Mouse (Mus musculus) embryonic facial prominence, embryonic 15.5 days (tissue): ENCODE results near the gene Bik. TPM values are rescaled to one million over a fixed set of nuclear protein-coding genes. Genes with fewer than 3 reads are reported as not detected.

Experiments used
- ATAC-seq: fragments of 200-750 bp; cut with Nextera tagmentation; 2 replicates; pipeline ENCODE4 v1.8.0; 2017; ENCODE audit warnings: low read depth, moderate TSS enrichment; ENCODE audit not compliant: insufficient number of reproducible peaks, low FRiP score, low TSS enrichment
- H3K27ac ChIP-seq: fragments of 300-500 bp; sonication (generic); replicated peaks from 2 replicates; pipeline ENCODE4 v1.5.1; 2015; ENCODE audit warnings: mild to moderate bottlenecking, inconsistent platforms
- H3K27me3 ChIP-seq: fragments of 300-500 bp; sonication (generic); 2 replicates; pipeline ENCODE4 v1.6.1; 2015; ENCODE audit warnings: inconsistent platforms
- H3K36me3 ChIP-seq: fragments of 300-500 bp; sonication (generic); 2 replicates; pipeline ENCODE4 v1.6.1; 2015; ENCODE audit warnings: mild to moderate bottlenecking, inconsistent platforms
- H3K4me1 ChIP-seq: fragments of 300-500 bp; sonication (generic); 2 replicates; pipeline ENCODE4 v1.6.1; 2015; ENCODE audit warnings: inconsistent platforms
- H3K4me2 ChIP-seq: fragments of 300-500 bp; sonication (generic); replicated peaks from 2 replicates; pipeline ENCODE4 v1.6.1; 2015; ENCODE audit warnings: mild to moderate bottlenecking, inconsistent platforms
- H3K4me3 ChIP-seq: fragments of 300-500 bp; sonication (generic); replicated peaks from 2 replicates; pipeline ENCODE4 v1.5.1; 2015; ENCODE audit warnings: mild to moderate bottlenecking, inconsistent platforms
- H3K9ac ChIP-seq: fragments of 300-500 bp; sonication (generic); 2 replicates; pipeline ENCODE4 v1.6.1; 2015; ENCODE audit warnings: inconsistent platforms
- H3K9me3 ChIP-seq: fragments of 300-500 bp; sonication (generic); replicated peaks from 2 replicates; pipeline ENCODE4 v1.6.1; 2016; ENCODE audit warnings: inconsistent platforms
- WGBS: fragments of 180-500 bp; shearing (Covaris S2); methylation state at CpG from one replicate; pipeline ENCODE4 v1.1.7; 2015; 5-methylcytosine and 5-hydroxymethylcytosine counted together
- microRNA-seq: library from miRNA; unstranded; fragments of <30 nt; microRNA quantifications from one replicate; pipeline ENCODE4, GENCODE M21; 2016; ENCODE audit warnings: borderline number of aligned reads
- polyA plus RNA-seq: library from polyadenylated mRNA; unstranded; fragments of >200 nt; fragmentation: Nextera tagmentation; extraction: Ambion mirVana; gene quantifications from 2 replicates; pipeline ENCODE4 v1.2.1, GENCODE M21; 2015

Gene Bik
- polyA plus RNA-seq, 1 experiment from 2014 or later: 3.9 TPM

GRCm38 (mm10) chr15:83590841-83591240 is 64.2 kb downstream of the Bik start:
- WGBS: 92% methylated on average over 4 of the region's 4 CpGs
- no peak for ATAC-seq

DNA sequence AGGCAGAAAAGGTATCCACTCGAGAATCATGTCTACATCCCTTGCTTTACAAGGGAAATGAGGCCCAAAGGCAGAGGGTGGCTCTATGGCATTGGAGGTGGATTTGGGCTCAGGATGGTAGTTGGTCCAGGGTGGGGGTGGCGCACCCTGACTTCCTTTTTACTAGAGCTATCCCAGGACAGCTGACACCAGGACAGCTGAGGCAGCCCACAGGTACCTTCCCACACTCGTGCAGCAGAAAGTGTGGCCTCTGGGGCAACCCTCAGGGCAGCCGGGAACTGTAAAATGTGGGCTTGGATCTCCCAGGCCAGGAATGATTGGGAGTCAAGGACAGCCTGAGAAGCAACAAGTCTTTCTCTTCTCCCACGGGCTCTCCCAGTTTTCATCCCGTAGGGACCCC is 65.1 kb downstream of the Bik start:
- no peak overlapping the region for H3K9ac ChIP-seq
- H3K9me3 ChIP-seq: no peaks in the 10 kb centered on the region
- H3K4me1 ChIP-seq: peaks cover 16% of the 10 kb centered on the region
- H3K4me2 ChIP-seq: no peak overlapping the region
- peaks cover 10% of the 10 kb centered on the region for H3K36me3 ChIP-seq
- no peaks in the 10 kb centered on the region for H3K27me3 ChIP-seq
- H3K27ac ChIP-seq: no peak overlapping the region
- H3K4me3 ChIP-seq: no peak overlapping the region
- ATAC-seq: no peak
- 79% methylated on average over 6 of the region's 6 CpGs for whole genome bisulfite sequencing

More at GRCm38 (mm10) chr15:83590841-83591240, 64.2 kb downstream of the Bik start:
- Histone ChIP-seq H3K9ac (no peak overlapping the region), H3K27me3 (no peaks in the 10 kb centered on the region), H3K4me3 (no peak overlapping the region), H3K9me3 (no peaks in the 10 kb centered on the region), H3K27ac (no peak overlapping the region), H3K4me1 (peaks cover 16% of the 10 kb centered on the region), H3K4me2 (no peak overlapping the region), H3K36me3 (peaks cover 20% of the 10 kb centered on the region)

- Histone ChIP-seq H3K27ac (no peak overlapping the region), H3K9me3 (no peaks in the 10 kb centered on the region), H3K27me3 (no peaks in the 10 kb centered on the region), H3K4me3 (no peak overlapping the region), H3K9ac (no peak overlapping the region), H3K4me1 (peaks cover 16% of the 10 kb centered on the region), H3K4me2 (no peak overlapping the region), H3K36me3 (peaks cover 3% of the 10 kb centered on the region; the same call in 1 of the 2 replicates)
- no peak for ATAC-seq
- WGBS: 67% methylated on average over 8 of the region's 8 CpGs
Observed at GRCm38 (mm10) chr15:83592260-83593188, 65.9 kb downstream of the Bik start.

DNA sequence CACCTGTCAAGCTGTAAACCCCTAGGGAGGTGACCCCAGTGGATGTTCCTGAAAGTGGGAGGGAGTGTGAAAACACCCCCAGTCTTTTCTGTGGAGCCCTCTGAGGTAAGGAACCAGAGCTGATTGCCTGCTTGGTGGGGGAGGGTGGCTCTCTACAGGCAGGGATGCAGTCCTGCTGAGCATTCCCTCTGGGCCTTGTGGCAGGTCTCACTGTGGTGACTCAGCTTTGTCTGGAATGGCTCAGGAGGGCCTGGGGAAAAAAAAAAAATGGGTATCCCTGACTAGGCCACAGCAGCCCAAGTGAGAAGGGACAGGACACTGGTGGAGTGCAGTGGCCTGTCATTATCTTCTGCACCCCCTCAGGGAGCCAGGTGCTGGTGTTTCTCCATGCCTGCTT is 66.5 kb downstream of the Bik start:
- ATAC-seq: no peak
- Histone ChIP-seq H3K36me3 (0 out of 2 replicates have a peak, but pooled peaks cover 2% of the 10 kb centered on the region), H3K4me3 (peak overlapping the region; percentile 86), H3K27me3 (no peaks in the 10 kb centered on the region), H3K9ac (no peak overlapping the region), H3K9me3 (no peaks in the 10 kb centered on the region), H3K27ac (no peak overlapping the region), H3K4me1 (peaks cover 16% of the 10 kb centered on the region), H3K4me2 (peak overlapping the region; percentile 60; the same call in 1 of the 2 replicates)

- no peaks in the 10 kb centered on the region for H3K9me3 ChIP-seq
- WGBS: 8% methylated on average over 19 of the region's 19 CpGs
- H3K27me3 ChIP-seq: no peaks in the 10 kb centered on the region
- no peak overlapping the region; the same call in 1 of the 2 replicates for H3K27ac ChIP-seq
- peak overlapping the region; percentile 60 for H3K4me2 ChIP-seq
- peak overlapping the region; percentile 86 for H3K4me3 ChIP-seq
- H3K36me3 ChIP-seq: 0 out of 2 replicates have a peak, but pooled peaks cover 2% of the 10 kb centered on the region
- ATAC-seq: peak; percentile 39
- H3K9ac ChIP-seq: peak overlapping the region; percentile 85
- H3K4me1 ChIP-seq: peaks cover 16% of the 10 kb centered on the region
Observed at GRCm38 (mm10) chr15:83593702-83594512, 67.2 kb downstream of the Bik start.

Small RNA genes lying within 50 kb of the gene (microRNA-seq; reads per million reads assigned to microRNA genes)
- gene Gm24575: not detected

Other genes starting within 250 kb of the Bik start
- 51.1 and 54.1 TPM in 2 replicates for gene Arfgap3, start 176.6 kb upstream of the Bik start, polyA plus RNA-seq
- 66.8 and 67.1 TPM in 2 replicates for gene Pacsin2, start 62.3 kb upstream of the Bik start, polyA plus RNA-seq
- 21.5 and 23.8 TPM in 2 replicates for gene Ttll1, start 16.0 kb upstream of the Bik start, polyA plus RNA-seq
- 66.7 and 71.7 TPM in 2 replicates for gene Tspo, start 36.7 kb downstream of the Bik start, polyA plus RNA-seq
- 34.9 and 38.1 TPM in 2 replicates for gene Mcat, start 36.9 kb downstream of the Bik start, polyA plus RNA-seq
- 33.5 and 35.4 TPM in 2 replicates for gene Ttll12, start 68.3 kb downstream of the Bik start, polyA plus RNA-seq
- gene Scube1, start 198.2 kb downstream of the Bik start, polyA plus RNA-seq: 11.1 and 14.5 TPM in 2 replicates